Mouse (Mus musculus) mammary gland, adult 2 months (tissue): ENCODE measurements around the gene Itsn2. TPM values are rescaled to one million over a fixed set of nuclear protein-coding genes. Genes with fewer than 3 reads are reported as not detected.

Experiments
- polyA plus RNA-seq: library from polyadenylated mRNA; depleted of rRNA; stranded (reverse); fragments of >200 nt; gene quantifications from 2 replicates; pipeline ENCODE4 v1.2.3, GENCODE M21; 2012; ENCODE audit warnings: low replicate concordance; rRNA removed

The Itsn2 gene
- 22.8 and 53.9 TPM in 2 replicates for polyA plus RNA-seq

GRCm38 (mm10) chr12:4592541-4593165 lies at the start of gene Itsn2, which contains the start of gene Gm3625:
Itsn2 (plus strand) TSS chr12:4592638.
Gm3625 (minus strand) TSS chr12:4592927.

GRCm38 (mm10) chr12:4738031-4738576 lies 145.7 kb downstream of the Itsn2 start, which contains the start of gene Fam228a:
Fam228a (minus strand) TSS chr12:4738430.

Other genes with a start within 250 kb of the Itsn2 start
- 28.2 and 35.8 TPM in 2 replicates for gene Ncoa1, start 115.5 kb upstream of the Itsn2 start, polyA plus RNA-seq
- not detected in 2 replicates for gene Gm3625, start 289 bp downstream of the Itsn2 start, polyA plus RNA-seq
- 0.05 and 0.13 TPM in 2 replicates for gene Fam228a, start 145.8 kb downstream of the Itsn2 start, polyA plus RNA-seq
- gene Pfn4, start 176.4 kb downstream of the Itsn2 start, polyA plus RNA-seq, result 0.16 and 0.19 TPM in 2 replicates
- 0.45 and 0.51 TPM in 2 replicates for gene Fam228b, start 176.6 kb downstream of the Itsn2 start, polyA plus RNA-seq
- gene Sf3b6, start 224.9 kb downstream of the Itsn2 start, polyA plus RNA-seq, result 28.7 and 57.5 TPM in 2 replicates
- gene Fkbp1b, start 249.0 kb downstream of the Itsn2 start, polyA plus RNA-seq, result 6.9 and 9.9 TPM in 2 replicates